Mouse (Mus musculus): ENCODE data around the gene Med20. TPM values are rescaled to one million over a fixed set of nuclear protein-coding genes. Genes with fewer than 3 reads are reported as not detected.
A peak's percentile ranks its signal among the peaks of the same experiment; 100 is the strongest.

Gene Med20
- total RNA-seq, 4 experiments from 2014 or later: 26.3 to 34.7 (median 27.2) TPM

- peak in 1 of 2 experiments; percentile 49 for DNase-seq (ENCODE audit: low spot score in 2 of 2)
Observed at GRCm38 (mm10) chr17:47672311-47673111, 61.1 kb downstream of the Med20 start.

Other genes starting within 250 kb of the Med20 start
- gene Mrps10, start 242.7 kb upstream of the Med20 start, total RNA-seq (2022): 10 to 100 TPM; 27.5 to 39.5 (median 27.8) TPM
- gene Guca1b, start 226.2 kb upstream of the Med20 start, total RNA-seq (2022): 1 to 10 TPM in 2 of 4 experiments, under 1 TPM in 2; 0.87 to 1.5 (median 1.2) TPM
- gene Guca1a, start 211.0 kb upstream of the Med20 start, total RNA-seq (2022): under 1 TPM in 2 of 4 experiments, not detected in 2; 0.57 to 0.93 TPM
- gene AI661453, start 175.0 kb upstream of the Med20 start, total RNA-seq (2022): 1 to 10 TPM in 1 of 4 experiments, under 1 TPM in 3; 0.35 to 1.4 (median 0.64) TPM
- not detected for gene 1700001C19Rik, start 174.2 kb upstream of the Med20 start, total RNA-seq (2022)
- 10 to 100 TPM; 17.6 to 22.3 (median 19.1) TPM for gene Taf8, start 109.3 kb upstream of the Med20 start, total RNA-seq (2022)
- gene Ccnd3, start 106.5 kb upstream of the Med20 start, total RNA-seq (2022): 10 to 100 TPM; 28.2 to 33.4 (median 30.8) TPM
- gene Bysl, start 90 bp upstream of the Med20 start, total RNA-seq (2022): 10 to 100 TPM; 15.7 to 19.0 (median 17.1) TPM
- gene Gm20517, start within 50 bp of the Med20 start, total RNA-seq (2022): 1 to 10 TPM; 3.8 to 9.6 (median 6.6) TPM
- gene Usp49, start 19.1 kb downstream of the Med20 start, total RNA-seq (2022): 10 to 100 TPM; 10.2 to 13.4 (median 11.6) TPM
- gene Tomm6, start 76.8 kb downstream of the Med20 start, total RNA-seq (2022): 100 to 1,000 TPM; 191 to 212 (median 201) TPM
- 10 to 100 TPM; 27.3 to 37.3 (median 33.4) TPM for gene Frs3, start 77.4 kb downstream of the Med20 start, total RNA-seq (2022)
- gene Gm21981, start 82.9 kb downstream of the Med20 start, total RNA-seq (2022): 1 to 10 TPM; 2.4 to 4.9 (median 4.1) TPM
- gene Prickle4, start 83.2 kb downstream of the Med20 start, total RNA-seq (2022): 1 to 10 TPM; 1.8 to 5.2 (median 4.3) TPM
- gene Pgc, start 115.3 kb downstream of the Med20 start, total RNA-seq (2022): not detected
- 10 to 100 TPM; 12.3 to 17.8 (median 15.1) TPM for gene Tfeb, start 125.4 kb downstream of the Med20 start, total RNA-seq (2022)
- 1 to 10 TPM in 1 of 4 experiments, under 1 TPM in 3; 0.43 to 1.2 (median 0.58) TPM for gene Mdfi, start 223.1 kb downstream of the Med20 start, total RNA-seq (2022)

Data from left cerebral cortex, adult 8-10 months (tissue).